Mouse (Mus musculus): Measurements from ENCODE around the gene Igsf10. TPM values are rescaled to one million over a fixed set of nuclear protein-coding genes. Genes with fewer than 3 reads are reported as not detected.
A peak's percentile ranks its signal among the peaks of the same experiment; 100 is the strongest.
"Not testable (repeated sequence)": the region's sequence is repeated elsewhere in the genome, so short reads cannot be mapped to it uniquely, and the experiment has no call there.

The Igsf10 gene
- total RNA-seq (2021), result 1 to 10 TPM; 1.6 to 2.1 TPM
- long read RNA-seq, experiment 1, partial matches to known transcripts, result 0 of 1 reads
- long read RNA-seq, experiment 1, other reads (novel, unspliced or antisense), result 1 of 1 reads
- long read RNA-seq, experiment 2, partial matches to known transcripts, result 0 of 1 reads
- long read RNA-seq, experiment 2, other reads (novel, unspliced or antisense), result 1 of 1 reads

GRCm38 (mm10) chr3:59344065-59344905 lies at the start of gene Igsf10:
Igsf10 (minus strand) TSS chr3:59344394.
- peak; percentile 22 to 27 for DNase-seq (ENCODE audit: extremely low spot score in 1 of 2, low spot score in 2 of 2)
- H3K4me3 ChIP-seq, result peak within 1 kb of the TSS; percentile 66
- intact Hi-C loops (cut with DNase I), result no loop called here
- H3K27ac ChIP-seq, result 0 out of 2 replicates have a peak within 1 kb of the TSS, but pooled peaks have one; percentile 15
- TF ChIP-seq CTCF (IDR thresholded peaks at IDR 0.05), result no peak

DNA sequence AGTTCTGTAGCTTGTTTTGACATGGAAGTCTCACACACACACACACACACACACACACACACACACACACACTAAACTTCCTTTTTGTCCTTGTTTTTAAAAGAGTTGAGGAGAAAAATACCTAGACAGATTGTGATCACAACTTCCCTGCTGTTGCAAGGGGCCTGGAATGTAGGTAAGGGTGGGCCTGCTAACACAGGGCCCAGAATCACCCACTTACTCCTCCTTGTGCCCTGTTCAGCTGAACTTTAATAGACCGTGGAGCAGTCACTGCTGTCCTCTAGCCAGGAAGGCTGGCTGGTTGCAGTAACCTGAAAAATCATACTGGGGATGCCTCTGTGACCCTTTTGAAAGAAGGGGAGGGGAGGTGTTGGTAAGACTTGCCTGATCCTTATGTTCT lies 41.4 kb upstream of the Igsf10 start:
- no peak for DNase-seq (ENCODE audit: extremely low spot score in 1 of 2, low spot score in 2 of 2)
- no peak for TF ChIP-seq CTCF (IDR thresholded peaks at IDR 0.05)
- Histone ChIP-seq H3K27ac (no peak overlapping the region), H3K4me3 (no peak overlapping the region)
- intact Hi-C loops (cut with DNase I), result no loop called here

DNA sequence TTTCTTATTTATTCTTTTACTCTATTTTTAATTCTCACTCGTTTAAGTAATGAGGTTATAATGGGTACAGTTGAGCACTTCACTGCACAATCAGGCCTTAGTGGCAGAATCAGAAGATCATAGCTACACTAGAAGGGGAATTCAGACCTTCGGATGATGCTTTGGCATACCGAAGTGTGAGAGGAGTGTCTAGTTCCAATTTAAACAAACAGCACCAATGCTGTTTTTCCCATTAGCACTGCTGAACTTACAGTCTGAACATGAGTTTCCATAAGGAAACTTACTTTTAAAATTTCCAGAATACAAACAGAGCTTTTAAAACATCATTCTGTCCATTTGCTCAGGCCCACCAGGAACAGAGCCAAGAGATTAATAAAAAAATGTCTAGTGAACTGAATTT lies 40.8 kb upstream of the Igsf10 start:
- DNase-seq (ENCODE audit: extremely low spot score in 1 of 2, low spot score in 2 of 2), result no peak
- intact Hi-C loops (cut with DNase I), result no loop called here
- no peak overlapping the region for H3K27ac ChIP-seq
- no peak for TF ChIP-seq CTCF (IDR thresholded peaks at IDR 0.05)
- H3K4me3 ChIP-seq, result no peak overlapping the region

DNA sequence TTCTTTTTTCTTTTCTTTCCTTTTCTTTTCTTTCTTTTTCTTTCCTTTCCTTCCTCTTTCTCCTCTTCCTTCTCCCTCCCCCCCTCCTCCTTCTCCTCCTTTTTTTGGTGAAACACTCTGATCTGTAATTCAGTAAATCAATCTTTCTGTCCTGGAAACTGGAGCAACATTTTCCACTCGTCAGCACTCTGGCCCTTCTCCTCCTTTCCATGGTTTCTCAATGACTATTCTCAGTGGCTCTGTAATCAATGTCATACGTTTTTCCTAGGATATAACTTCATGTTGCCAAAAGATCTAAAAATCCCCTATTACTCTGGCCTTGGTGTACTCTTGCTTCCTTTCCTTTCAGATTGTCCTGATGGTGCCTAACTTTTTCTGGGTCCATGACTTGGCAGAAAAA lies 40.1 kb upstream of the Igsf10 start:
- intact Hi-C loops (cut with DNase I), result no loop called here
- DNase-seq (ENCODE audit: extremely low spot score in 1 of 2, low spot score in 2 of 2), result no peak
- Histone ChIP-seq H3K27ac (no peak overlapping the region), H3K4me3 (no peak overlapping the region)
- TF ChIP-seq CTCF (IDR thresholded peaks at IDR 0.05), result no peak

DNA sequence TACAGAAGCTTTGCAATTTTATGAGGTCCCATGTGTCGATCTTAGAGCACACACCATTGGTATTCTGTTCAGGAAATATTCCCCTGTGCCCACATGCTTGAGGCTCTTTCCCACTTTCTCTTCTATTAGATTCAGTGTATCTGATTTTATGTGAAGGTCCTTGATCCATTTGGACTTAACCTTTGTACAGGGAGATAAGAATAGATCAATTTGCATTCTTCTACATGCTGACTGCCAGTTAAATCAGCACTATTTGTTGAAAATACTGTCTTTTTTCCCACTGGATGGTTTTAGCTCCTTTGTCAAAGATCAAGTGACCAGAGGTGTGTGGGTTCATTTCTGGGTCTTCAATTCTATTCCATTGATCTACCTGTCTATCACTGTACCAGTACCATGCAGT lies 34.6 kb upstream of the Igsf10 start:
- intact Hi-C loops (cut with DNase I); DNase-seq (ENCODE audit: extremely low spot score in 1 of 2, low spot score in 2 of 2); H3K27ac ChIP-seq; H3K4me3 ChIP-seq: not testable (repeated sequence)

DNA sequence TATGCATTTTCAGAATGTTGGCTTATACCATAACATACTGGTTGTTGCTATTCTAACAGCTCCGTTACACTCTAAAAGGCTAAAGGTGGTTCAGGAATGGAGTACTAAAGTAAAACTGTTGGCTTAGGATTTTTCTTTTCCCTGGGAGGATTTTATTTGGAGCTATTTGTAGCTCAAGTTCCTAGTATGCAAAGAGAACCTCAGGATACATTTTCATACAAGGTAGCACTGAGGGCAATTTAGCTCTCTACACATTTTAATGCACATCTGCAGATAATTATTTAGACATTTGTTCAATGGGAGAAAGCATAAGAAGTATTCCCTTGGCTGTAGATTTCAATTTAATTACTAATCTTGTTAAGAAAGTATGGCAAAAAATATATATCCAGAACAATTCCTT lies 17.7 kb upstream of the Igsf10 start:
- intact Hi-C loops (cut with DNase I), result no loop called here
- TF ChIP-seq CTCF (IDR thresholded peaks at IDR 0.05), result no peak
- H3K4me3 ChIP-seq, result no peak overlapping the region

DNA sequence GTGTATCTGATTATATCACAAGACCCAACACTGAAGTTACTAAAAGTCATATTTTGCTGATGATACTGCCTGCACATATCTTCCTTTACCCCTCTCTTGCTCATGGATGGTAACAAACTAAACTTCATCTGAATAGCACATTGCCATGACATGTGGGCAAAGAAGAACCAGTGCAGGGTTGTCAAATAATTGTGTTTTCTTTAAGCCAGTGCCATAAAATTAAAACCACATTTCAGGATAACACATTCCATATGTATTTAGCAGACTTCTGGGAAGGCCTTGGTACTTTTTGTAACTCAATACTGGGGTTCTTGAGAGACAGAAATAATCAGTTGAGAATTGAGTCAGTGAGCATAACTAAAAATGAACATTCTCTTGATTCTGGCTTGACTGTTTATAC lies 15.9 kb upstream of the Igsf10 start:
- no peak for DNase-seq (ENCODE audit: extremely low spot score in 1 of 2, low spot score in 2 of 2)
- no peak for TF ChIP-seq CTCF (IDR thresholded peaks at IDR 0.05)
- intact Hi-C loops (cut with DNase I), result no loop called here
- Histone ChIP-seq H3K27ac (no peak overlapping the region), H3K4me3 (no peak overlapping the region)

More for the DNA sequence above, 17.7 kb upstream of the Igsf10 start:
- DNase-seq (ENCODE audit: extremely low spot score in 1 of 2, low spot score in 2 of 2), result no peak
- no peak overlapping the region for H3K27ac ChIP-seq

DNA sequence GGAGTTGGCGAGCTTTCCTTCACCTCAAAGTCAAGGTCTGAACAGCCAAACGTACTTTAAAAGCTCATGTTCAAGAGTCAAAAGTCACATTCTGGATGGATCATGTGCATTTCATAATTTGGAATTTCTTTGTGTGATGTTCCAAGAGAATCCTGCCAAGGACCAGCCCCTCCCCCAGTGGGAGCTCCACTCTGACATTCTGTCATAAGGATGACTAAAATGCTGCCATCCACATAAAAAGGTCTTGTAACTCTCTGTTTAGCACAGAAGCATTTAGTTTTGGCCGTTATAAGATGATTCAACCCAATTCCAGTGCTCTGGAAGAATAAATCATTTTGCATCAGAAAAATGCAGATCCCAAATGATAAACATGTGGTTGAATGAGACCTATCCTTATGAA lies 10.0 kb upstream of the Igsf10 start:
- Histone ChIP-seq H3K27ac (no peak overlapping the region), H3K4me3 (no peak overlapping the region)
- intact Hi-C loops (cut with DNase I), result no loop called here
- DNase-seq (ENCODE audit: extremely low spot score in 1 of 2, low spot score in 2 of 2), result no peak
- no peak for TF ChIP-seq CTCF (IDR thresholded peaks at IDR 0.05)

GRCm38 (mm10) chr3:59351768-59352167 lies 7.6 kb upstream of the Igsf10 start:
- Histone ChIP-seq H3K4me3 (no peak overlapping the region), H3K27ac (no peak overlapping the region)
- no peak for DNase-seq (ENCODE audit: extremely low spot score in 1 of 2, low spot score in 2 of 2)
- intact Hi-C loops (cut with DNase I), result no loop called here
- TF ChIP-seq CTCF (IDR thresholded peaks at IDR 0.05), result no peak

- Histone ChIP-seq H3K27ac (no peak overlapping the region), H3K4me3 (peak overlapping the region; percentile 66; the same call in 1 of the 2 replicates)
- intact Hi-C loops (cut with DNase I), result no loop called here
- no peak for TF ChIP-seq CTCF (IDR thresholded peaks at IDR 0.05)
- no peak for DNase-seq (ENCODE audit: extremely low spot score in 1 of 2, low spot score in 2 of 2)
Measured at GRCm38 (mm10) chr3:59343026-59343425, 1.2 kb downstream of the Igsf10 start.

GRCm38 (mm10) chr3:59341647-59342427 lies 2.4 kb downstream of the Igsf10 start:
- intact Hi-C loops (cut with DNase I), result no loop called here
- H3K4me3 ChIP-seq, result no peak overlapping the region
- no peak for TF ChIP-seq CTCF (IDR thresholded peaks at IDR 0.05)
- H3K27ac ChIP-seq, result no peak overlapping the region
- no peak for DNase-seq (ENCODE audit: extremely low spot score in 1 of 2, low spot score in 2 of 2)

DNA sequence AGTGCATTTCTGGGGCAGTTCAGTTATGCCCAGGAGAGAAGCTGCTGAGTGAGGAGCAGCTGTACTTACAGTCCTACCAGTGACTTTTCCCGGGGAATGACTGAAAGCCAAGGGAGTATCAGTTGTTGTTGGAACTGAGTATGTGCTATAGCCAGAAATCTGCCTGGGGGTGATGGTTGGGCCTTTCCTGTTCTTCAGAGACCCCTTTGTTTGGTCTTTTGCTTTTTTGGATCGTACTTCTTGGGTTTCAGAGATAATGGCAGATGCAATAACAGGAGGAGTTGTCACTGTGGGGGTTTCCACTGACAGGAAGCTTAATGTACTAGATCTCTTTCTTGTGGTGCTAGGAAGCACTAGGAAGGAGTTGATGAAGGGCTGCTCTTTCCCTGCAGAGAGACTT lies 15.7 kb downstream of the Igsf10 start:
- Histone ChIP-seq H3K4me3 (no peak overlapping the region), H3K27ac (no peak overlapping the region)
- no peak for TF ChIP-seq CTCF (IDR thresholded peaks at IDR 0.05)
- no peak for DNase-seq (ENCODE audit: extremely low spot score in 1 of 2, low spot score in 2 of 2)
- intact Hi-C loops (cut with DNase I), result loop anchor here (10.0 kb wide), 1 partner anchor 416 kb away; no protein-coding TSS in a partner anchor

Data from left cerebral cortex, adult 2 months (tissue).